Mouse (Mus musculus): Measurements from ENCODE around the gene Zbtb39. TPM values are rescaled to one million over a fixed set of nuclear protein-coding genes. Genes with fewer than 3 reads are reported as not detected.

Zbtb39 gene
- polyA plus RNA-seq, 1 experiment from 2014 or later, result 4.9 TPM

GRCm38 (mm10) chr10:127705783-127706182, 33.6 kb upstream of the Zbtb39 start:
- H3K9me3 ChIP-seq (ENCODE audit: control insufficient read depth, low read depth, low read length), result no peaks in the 10 kb centered on the region
- no peak overlapping the region for H3K9ac ChIP-seq (replicated peaks; ENCODE audit: low read depth, low read length)
- H3K4me2 ChIP-seq (replicated peaks; ENCODE audit: low read depth, low read length), result no peak overlapping the region
- no peak for ATAC-seq (ENCODE audit: insufficient number of reproducible peaks, insufficient read depth, low FRiP score, low read depth)
- 95% methylated on average over 4 of the region's 4 CpGs for WGBS
- no peak overlapping the region for H3K27ac ChIP-seq (ENCODE audit: low read length)
- H3K27me3 ChIP-seq (ENCODE audit: control insufficient read depth, insufficient read depth, low read length), result no peaks in the 10 kb centered on the region
- H3K4me3 ChIP-seq (ENCODE audit: low read depth, low read length), result no peak overlapping the region
- no peaks in the 10 kb centered on the region for H3K36me3 ChIP-seq (ENCODE audit: control insufficient read depth, insufficient read depth, low read length)
- H3K4me1 ChIP-seq (ENCODE audit: control insufficient read depth, insufficient read depth, low read length), result 0 out of 2 replicates have a peak, but pooled peaks cover 3% of the 10 kb centered on the region

GRCm38 (mm10) chr10:127707721-127708120, 31.6 kb upstream of the Zbtb39 start:
- Histone ChIP-seq H3K27me3 (ENCODE audit: control insufficient read depth, insufficient read depth, low read length) (no peaks in the 10 kb centered on the region), H3K9me3 (ENCODE audit: control insufficient read depth, low read depth, low read length) (no peaks in the 10 kb centered on the region), H3K9ac (replicated peaks; ENCODE audit: low read depth, low read length) (no peak overlapping the region), H3K4me2 (replicated peaks; ENCODE audit: low read depth, low read length) (no peak overlapping the region), H3K4me1 (ENCODE audit: control insufficient read depth, insufficient read depth, low read length) (0 out of 2 replicates have a peak, but pooled peaks cover 3% of the 10 kb centered on the region), H3K36me3 (ENCODE audit: control insufficient read depth, insufficient read depth, low read length) (no peaks in the 10 kb centered on the region), H3K4me3 (ENCODE audit: low read depth, low read length) (no peak overlapping the region), H3K27ac (ENCODE audit: low read length) (no peak overlapping the region)
- WGBS, result 82% methylated on average over 7 of the region's 7 CpGs
- no peak for ATAC-seq (ENCODE audit: insufficient number of reproducible peaks, insufficient read depth, low FRiP score, low read depth)

GRCm38 (mm10) chr10:127708850-127709370, 30.4 kb upstream of the Zbtb39 start:
- H3K4me2 ChIP-seq (replicated peaks; ENCODE audit: low read depth, low read length), result no peak overlapping the region
- no peaks in the 10 kb centered on the region for H3K9me3 ChIP-seq (ENCODE audit: control insufficient read depth, low read depth, low read length)
- WGBS, result 84% methylated on average over 3 of the region's 3 CpGs
- ATAC-seq (ENCODE audit: insufficient number of reproducible peaks, insufficient read depth, low FRiP score, low read depth), result no peak
- H3K4me1 ChIP-seq (ENCODE audit: control insufficient read depth, insufficient read depth, low read length), result 0 out of 2 replicates have a peak, but pooled peaks cover 3% of the 10 kb centered on the region
- no peak overlapping the region for H3K27ac ChIP-seq (ENCODE audit: low read length)
- no peak overlapping the region for H3K9ac ChIP-seq (replicated peaks; ENCODE audit: low read depth, low read length)
- no peaks in the 10 kb centered on the region for H3K36me3 ChIP-seq (ENCODE audit: control insufficient read depth, insufficient read depth, low read length)
- no peak overlapping the region for H3K4me3 ChIP-seq (ENCODE audit: low read depth, low read length)
- H3K27me3 ChIP-seq (ENCODE audit: control insufficient read depth, insufficient read depth, low read length), result no peaks in the 10 kb centered on the region

- ATAC-seq (ENCODE audit: insufficient number of reproducible peaks, insufficient read depth, low FRiP score, low read depth), result no peak
- Histone ChIP-seq H3K9ac (replicated peaks; ENCODE audit: low read depth, low read length) (no peak overlapping the region), H3K4me1 (ENCODE audit: control insufficient read depth, insufficient read depth, low read length) (0 out of 2 replicates have a peak, but pooled peaks cover 3% of the 10 kb centered on the region), H3K9me3 (ENCODE audit: control insufficient read depth, low read depth, low read length) (no peaks in the 10 kb centered on the region), H3K36me3 (ENCODE audit: control insufficient read depth, insufficient read depth, low read length) (no peaks in the 10 kb centered on the region), H3K4me2 (replicated peaks; ENCODE audit: low read depth, low read length) (no peak overlapping the region), H3K27me3 (ENCODE audit: control insufficient read depth, insufficient read depth, low read length) (no peaks in the 10 kb centered on the region), H3K27ac (ENCODE audit: low read length) (no peak overlapping the region), H3K4me3 (ENCODE audit: low read depth, low read length) (no peak overlapping the region)
- WGBS, result 78% methylated on average over 13 of the region's 13 CpGs
Measured at GRCm38 (mm10) chr10:127710331-127710730, 29.0 kb upstream of the Zbtb39 start.

GRCm38 (mm10) chr10:127712736-127713135, 26.6 kb upstream of the Zbtb39 start:
- WGBS, result 75% methylated on average over 6 of the region's 6 CpGs
- ATAC-seq (ENCODE audit: insufficient number of reproducible peaks, insufficient read depth, low FRiP score, low read depth), result no peak
- Histone ChIP-seq H3K4me3 (ENCODE audit: low read depth, low read length) (no peak overlapping the region), H3K4me1 (ENCODE audit: control insufficient read depth, insufficient read depth, low read length) (no peaks in the 10 kb centered on the region), H3K4me2 (replicated peaks; ENCODE audit: low read depth, low read length) (no peak overlapping the region), H3K9me3 (ENCODE audit: control insufficient read depth, low read depth, low read length) (no peaks in the 10 kb centered on the region), H3K9ac (replicated peaks; ENCODE audit: low read depth, low read length) (no peak overlapping the region), H3K36me3 (ENCODE audit: control insufficient read depth, insufficient read depth, low read length) (no peaks in the 10 kb centered on the region), H3K27me3 (ENCODE audit: control insufficient read depth, insufficient read depth, low read length) (no peaks in the 10 kb centered on the region), H3K27ac (ENCODE audit: low read length) (no peak overlapping the region)

- H3K27me3 ChIP-seq (ENCODE audit: control insufficient read depth, insufficient read depth, low read length), result no peaks in the 10 kb centered on the region
- peak overlapping the region; percentile 17; the same call in 1 of the 2 replicates for H3K4me3 ChIP-seq (ENCODE audit: low read depth, low read length)
- peak overlapping the region; percentile 94 for H3K27ac ChIP-seq (ENCODE audit: low read length)
- no peaks in the 10 kb centered on the region for H3K9me3 ChIP-seq (ENCODE audit: control insufficient read depth, low read depth, low read length)
- H3K4me1 ChIP-seq (ENCODE audit: control insufficient read depth, insufficient read depth, low read length), result peaks cover 21% of the 10 kb centered on the region
- peak; percentile 59; the same call in 1 of the 2 replicates for ATAC-seq (ENCODE audit: insufficient number of reproducible peaks, insufficient read depth, low FRiP score, low read depth)
- WGBS, result 7% methylated on average over 20 of the region's 20 CpGs
- H3K4me2 ChIP-seq (replicated peaks; ENCODE audit: low read depth, low read length), result peak overlapping the region; percentile 47
- H3K9ac ChIP-seq (replicated peaks; ENCODE audit: low read depth, low read length), result peak overlapping the region; percentile 36
- no peaks in the 10 kb centered on the region for H3K36me3 ChIP-seq (ENCODE audit: control insufficient read depth, insufficient read depth, low read length)
Measured at GRCm38 (mm10) chr10:127721671-127722418, 17.5 kb upstream of the Zbtb39 start.

GRCm38 (mm10) chr10:127724178-127724577, 15.2 kb upstream of the Zbtb39 start, which contains the start of gene Tac2:
Tac2 (plus strand) TSS chr10:127724478.
- no peaks in the 10 kb centered on the region for H3K36me3 ChIP-seq (ENCODE audit: control insufficient read depth, insufficient read depth, low read length)

GRCm38 (mm10) chr10:127725136-127725535, 14.2 kb upstream of the Zbtb39 start:
- 64% methylated on average over 4 of the region's 4 CpGs for WGBS
- no peaks in the 10 kb centered on the region for H3K27me3 ChIP-seq (ENCODE audit: control insufficient read depth, insufficient read depth, low read length)
- peaks cover 21% of the 10 kb centered on the region for H3K4me1 ChIP-seq (ENCODE audit: control insufficient read depth, insufficient read depth, low read length)

More at GRCm38 (mm10) chr10:127724178-127724577, 15.2 kb upstream of the Zbtb39 start, which contains the start of gene Tac2:
- H3K27ac ChIP-seq (ENCODE audit: low read length), result no peak within 1 kb of the TSS
- peaks cover 21% of the 10 kb centered on the region for H3K4me1 ChIP-seq (ENCODE audit: control insufficient read depth, insufficient read depth, low read length)
- no peak for ATAC-seq (ENCODE audit: insufficient number of reproducible peaks, insufficient read depth, low FRiP score, low read depth)
- H3K9me3 ChIP-seq (ENCODE audit: control insufficient read depth, low read depth, low read length), result no peaks in the 10 kb centered on the region
- H3K4me2 ChIP-seq (replicated peaks; ENCODE audit: low read depth, low read length), result no peak within 1 kb of the TSS
- WGBS, result 80% methylated on average over 3 of the region's 3 CpGs
- H3K4me3 ChIP-seq (ENCODE audit: low read depth, low read length), result no peak within 1 kb of the TSS
- H3K9ac ChIP-seq (replicated peaks; ENCODE audit: low read depth, low read length), result no peak within 1 kb of the TSS
- no peaks in the 10 kb centered on the region for H3K27me3 ChIP-seq (ENCODE audit: control insufficient read depth, insufficient read depth, low read length)

More at GRCm38 (mm10) chr10:127725136-127725535, 14.2 kb upstream of the Zbtb39 start:
- no peak for ATAC-seq (ENCODE audit: insufficient number of reproducible peaks, insufficient read depth, low FRiP score, low read depth)
- Histone ChIP-seq H3K4me3 (ENCODE audit: low read depth, low read length) (no peak overlapping the region), H3K36me3 (ENCODE audit: control insufficient read depth, insufficient read depth, low read length) (no peaks in the 10 kb centered on the region), H3K4me2 (replicated peaks; ENCODE audit: low read depth, low read length) (no peak overlapping the region), H3K9ac (replicated peaks; ENCODE audit: low read depth, low read length) (no peak overlapping the region), H3K27ac (ENCODE audit: low read length) (no peak overlapping the region), H3K9me3 (ENCODE audit: control insufficient read depth, low read depth, low read length) (no peaks in the 10 kb centered on the region)

Measured in stomach, embryonic 14.5 days (tissue).